Mouse (Mus musculus): Measurements from ENCODE around the gene Ralgapa2. TPM values are rescaled to one million over a fixed set of nuclear protein-coding genes. Genes with fewer than 3 reads are reported as not detected.

Ralgapa2 gene
- polyA plus RNA-seq, 1 experiment from 2014 or later, result 7.4 TPM

GRCm38 (mm10) chr2:146326654-146327053, 185.5 kb downstream of the Ralgapa2 start:
- WGBS, result 94% methylated on average over 1 of the region's 1 CpGs
- Histone ChIP-seq H3K9me3 (ENCODE audit: control insufficient read depth, low read length) (no peaks in the 10 kb centered on the region), H3K9ac (ENCODE audit: low read length) (no peak overlapping the region), H3K27me3 (ENCODE audit: control insufficient read depth, insufficient read depth, low read length) (no peaks in the 10 kb centered on the region), H3K4me1 (ENCODE audit: control insufficient read depth, insufficient read depth, low read length) (peaks cover 12% of the 10 kb centered on the region; the same call in 1 of the 2 replicates), H3K27ac (replicated peaks; ENCODE audit: low read depth, low read length) (no peak overlapping the region), H3K4me3 (ENCODE audit: low read depth, low read length) (no peak overlapping the region), H3K4me2 (ENCODE audit: low read depth, severe bottlenecking) (no peak overlapping the region), H3K36me3 (ENCODE audit: control insufficient read depth, insufficient read depth, low read length) (no peaks in the 10 kb centered on the region)
- no peak for DNase-seq (ENCODE audit: low spot score)
- no peak for ATAC-seq (ENCODE audit: insufficient number of reproducible peaks, low FRiP score, low TSS enrichment, low read depth)

DNA sequence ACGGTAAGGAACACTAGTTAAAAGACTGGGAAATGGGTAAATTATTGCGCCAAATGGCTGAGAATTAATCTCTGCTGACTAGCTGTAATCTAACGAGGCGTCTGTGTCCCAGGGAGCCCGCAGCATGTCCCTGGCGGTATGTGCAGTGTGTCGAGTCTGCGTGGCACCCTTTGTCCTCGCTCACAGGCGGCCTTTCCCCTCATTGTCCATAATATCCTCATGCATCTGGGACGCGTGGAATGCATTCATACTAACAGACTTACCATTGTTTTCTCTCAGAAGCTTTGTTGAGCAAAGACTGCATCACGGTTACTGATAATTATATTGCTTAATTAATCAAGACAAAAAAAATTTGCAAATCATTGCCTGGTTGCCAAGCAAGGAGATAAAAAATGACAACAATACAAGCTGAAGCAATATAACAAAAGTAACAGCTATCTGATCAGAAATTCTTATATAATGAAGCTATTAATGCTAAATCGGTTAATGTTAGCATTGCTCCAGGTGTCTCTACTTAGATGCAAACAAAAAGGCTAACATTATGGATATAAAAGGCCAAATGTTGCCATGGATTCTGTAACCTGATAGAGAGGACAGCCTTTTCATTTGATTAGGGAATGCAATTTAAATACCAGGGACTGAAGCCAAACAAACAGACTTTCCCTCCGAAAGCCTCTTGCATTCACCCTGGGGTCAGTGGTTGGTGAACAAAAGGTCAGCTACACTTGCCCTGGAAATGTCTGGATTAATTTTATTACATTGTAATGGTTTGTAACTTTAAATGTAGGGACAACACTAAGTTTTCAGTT, 187.0 kb downstream of the Ralgapa2 start:
- no peaks in the 10 kb centered on the region for H3K27me3 ChIP-seq (ENCODE audit: control insufficient read depth, insufficient read depth, low read length)
- H3K4me1 ChIP-seq (ENCODE audit: control insufficient read depth, insufficient read depth, low read length), result no peaks in the 10 kb centered on the region

GRCm38 (mm10) chr2:146324140-146324906, 187.8 kb downstream of the Ralgapa2 start:
- Histone ChIP-seq H3K9me3 (ENCODE audit: control insufficient read depth, low read length) (no peaks in the 10 kb centered on the region), H3K36me3 (ENCODE audit: control insufficient read depth, insufficient read depth, low read length) (no peaks in the 10 kb centered on the region), H3K4me2 (ENCODE audit: low read depth, severe bottlenecking) (no peak overlapping the region), H3K27ac (replicated peaks; ENCODE audit: low read depth, low read length) (no peak overlapping the region), H3K4me3 (ENCODE audit: low read depth, low read length) (no peak overlapping the region), H3K27me3 (ENCODE audit: control insufficient read depth, insufficient read depth, low read length) (no peaks in the 10 kb centered on the region), H3K4me1 (ENCODE audit: control insufficient read depth, insufficient read depth, low read length) (no peaks in the 10 kb centered on the region), H3K9ac (ENCODE audit: low read length) (no peak overlapping the region)
- 89% methylated on average over 3 of the region's 3 CpGs for WGBS
- DNase-seq (ENCODE audit: low spot score) (no peak), ATAC-seq (ENCODE audit: insufficient number of reproducible peaks, low FRiP score, low TSS enrichment, low read depth) (no peak)

More for the DNA sequence above, 187.0 kb downstream of the Ralgapa2 start:
- no peaks in the 10 kb centered on the region for H3K36me3 ChIP-seq (ENCODE audit: control insufficient read depth, insufficient read depth, low read length)
- H3K9ac ChIP-seq (ENCODE audit: low read length), result no peak overlapping the region
- ATAC-seq (ENCODE audit: insufficient number of reproducible peaks, low FRiP score, low TSS enrichment, low read depth) (no peak), DNase-seq (ENCODE audit: low spot score) (no peak)
- no peak overlapping the region for H3K27ac ChIP-seq (replicated peaks; ENCODE audit: low read depth, low read length)
- no peak overlapping the region for H3K4me3 ChIP-seq (ENCODE audit: low read depth, low read length)
- H3K9me3 ChIP-seq (ENCODE audit: control insufficient read depth, low read length), result no peaks in the 10 kb centered on the region
- WGBS, result 58% methylated on average over 15 of the region's 15 CpGs
- H3K4me2 ChIP-seq (ENCODE audit: low read depth, severe bottlenecking), result no peak overlapping the region

DNA sequence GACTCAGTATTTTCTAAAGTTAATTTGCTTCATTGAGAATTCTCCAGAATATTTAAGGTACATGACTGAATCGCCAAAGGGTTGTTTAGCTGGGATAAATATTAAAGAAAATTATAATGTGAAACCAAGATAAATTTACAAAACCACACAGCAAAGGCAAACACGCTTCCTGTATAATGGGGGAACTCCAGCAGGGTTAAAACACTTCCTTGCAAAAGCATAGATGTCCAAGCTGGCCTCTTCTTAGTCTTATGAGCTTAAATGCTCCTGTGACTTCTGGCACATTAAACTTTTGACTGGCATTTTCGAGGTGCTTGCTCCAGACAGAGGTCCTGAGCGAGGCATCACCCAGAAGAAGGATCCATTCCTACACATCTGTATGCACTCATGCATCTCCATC, 188.6 kb downstream of the Ralgapa2 start:
- WGBS, result 86% methylated on average over 4 of the region's 4 CpGs
- H3K4me2 ChIP-seq (ENCODE audit: low read depth, severe bottlenecking), result no peak overlapping the region

GRCm38 (mm10) chr2:146322770-146323169, 189.4 kb downstream of the Ralgapa2 start:
- no peak for ATAC-seq (ENCODE audit: insufficient number of reproducible peaks, low FRiP score, low TSS enrichment, low read depth)
- whole genome bisulfite sequencing, result 65% methylated on average over 2 of the region's 2 CpGs

More for the DNA sequence above, 188.6 kb downstream of the Ralgapa2 start:
- Histone ChIP-seq H3K27me3 (ENCODE audit: control insufficient read depth, insufficient read depth, low read length) (no peaks in the 10 kb centered on the region), H3K4me3 (ENCODE audit: low read depth, low read length) (no peak overlapping the region), H3K9me3 (ENCODE audit: control insufficient read depth, low read length) (no peaks in the 10 kb centered on the region), H3K27ac (replicated peaks; ENCODE audit: low read depth, low read length) (no peak overlapping the region), H3K9ac (ENCODE audit: low read length) (no peak overlapping the region), H3K36me3 (ENCODE audit: control insufficient read depth, insufficient read depth, low read length) (no peaks in the 10 kb centered on the region), H3K4me1 (ENCODE audit: control insufficient read depth, insufficient read depth, low read length) (no peaks in the 10 kb centered on the region)
- DNase-seq (ENCODE audit: low spot score) (no peak), ATAC-seq (ENCODE audit: insufficient number of reproducible peaks, low FRiP score, low TSS enrichment, low read depth) (no peak)

GRCm38 (mm10) chr2:146322019-146322418, 190.1 kb downstream of the Ralgapa2 start:
- DNase-seq (ENCODE audit: low spot score) (no peak), ATAC-seq (ENCODE audit: insufficient number of reproducible peaks, low FRiP score, low TSS enrichment, low read depth) (no peak)
- Histone ChIP-seq H3K4me1 (ENCODE audit: control insufficient read depth, insufficient read depth, low read length) (no peaks in the 10 kb centered on the region), H3K4me3 (ENCODE audit: low read depth, low read length) (no peak overlapping the region), H3K9ac (ENCODE audit: low read length) (no peak overlapping the region), H3K27ac (replicated peaks; ENCODE audit: low read depth, low read length) (no peak overlapping the region), H3K27me3 (ENCODE audit: control insufficient read depth, insufficient read depth, low read length) (no peaks in the 10 kb centered on the region), H3K36me3 (ENCODE audit: control insufficient read depth, insufficient read depth, low read length) (no peaks in the 10 kb centered on the region), H3K9me3 (ENCODE audit: control insufficient read depth, low read length) (no peaks in the 10 kb centered on the region), H3K4me2 (ENCODE audit: low read depth, severe bottlenecking) (no peak overlapping the region)
- WGBS, result 88% methylated on average over 2 of the region's 2 CpGs

More at GRCm38 (mm10) chr2:146322770-146323169, 189.4 kb downstream of the Ralgapa2 start:
- no peak for DNase-seq (ENCODE audit: low spot score)
- H3K4me3 ChIP-seq (ENCODE audit: low read depth, low read length), result no peak overlapping the region
- H3K27ac ChIP-seq (replicated peaks; ENCODE audit: low read depth, low read length), result no peak overlapping the region
- no peak overlapping the region for H3K4me2 ChIP-seq (ENCODE audit: low read depth, severe bottlenecking)
- H3K9ac ChIP-seq (ENCODE audit: low read length), result no peak overlapping the region
- H3K27me3 ChIP-seq (ENCODE audit: control insufficient read depth, insufficient read depth, low read length), result no peaks in the 10 kb centered on the region
- H3K9me3 ChIP-seq (ENCODE audit: control insufficient read depth, low read length), result no peaks in the 10 kb centered on the region
- no peaks in the 10 kb centered on the region for H3K4me1 ChIP-seq (ENCODE audit: control insufficient read depth, insufficient read depth, low read length)
- H3K36me3 ChIP-seq (ENCODE audit: control insufficient read depth, insufficient read depth, low read length), result no peaks in the 10 kb centered on the region

DNA sequence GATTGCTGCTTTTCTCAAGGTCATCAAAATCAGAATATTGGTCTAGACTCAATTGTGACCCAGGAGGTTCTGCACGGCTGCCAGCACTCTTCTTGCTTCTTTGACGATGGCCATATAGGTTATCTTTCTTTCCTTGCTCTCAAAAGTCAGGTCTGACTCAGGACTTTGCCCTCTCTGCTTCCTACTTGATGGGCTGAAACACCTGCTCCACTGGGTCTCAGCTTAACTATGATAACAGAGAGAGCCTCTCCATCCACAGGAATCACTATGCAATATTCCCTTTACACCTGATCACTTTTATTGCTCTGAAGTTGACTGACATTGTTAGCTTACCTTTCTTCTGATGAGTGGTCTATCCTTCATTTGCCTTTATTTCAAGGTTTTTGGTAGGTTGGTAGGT, 191.5 kb downstream of the Ralgapa2 start:
- H3K4me1 ChIP-seq (ENCODE audit: control insufficient read depth, insufficient read depth, low read length), result no peaks in the 10 kb centered on the region
- H3K9ac ChIP-seq (ENCODE audit: low read length), result no peak overlapping the region
- no peak for ATAC-seq (ENCODE audit: insufficient number of reproducible peaks, low FRiP score, low TSS enrichment, low read depth)
- no peaks in the 10 kb centered on the region for H3K36me3 ChIP-seq (ENCODE audit: control insufficient read depth, insufficient read depth, low read length)
- DNase-seq (ENCODE audit: low spot score), result no peak
- no peaks in the 10 kb centered on the region for H3K27me3 ChIP-seq (ENCODE audit: control insufficient read depth, insufficient read depth, low read length)
- H3K4me2 ChIP-seq (ENCODE audit: low read depth, severe bottlenecking), result no peak overlapping the region
- no peak overlapping the region for H3K4me3 ChIP-seq (ENCODE audit: low read depth, low read length)
- no peaks in the 10 kb centered on the region for H3K9me3 ChIP-seq (ENCODE audit: control insufficient read depth, low read length)
- 93% methylated on average over 2 of the region's 2 CpGs for WGBS
- H3K27ac ChIP-seq (replicated peaks; ENCODE audit: low read depth, low read length), result no peak overlapping the region

DNA sequence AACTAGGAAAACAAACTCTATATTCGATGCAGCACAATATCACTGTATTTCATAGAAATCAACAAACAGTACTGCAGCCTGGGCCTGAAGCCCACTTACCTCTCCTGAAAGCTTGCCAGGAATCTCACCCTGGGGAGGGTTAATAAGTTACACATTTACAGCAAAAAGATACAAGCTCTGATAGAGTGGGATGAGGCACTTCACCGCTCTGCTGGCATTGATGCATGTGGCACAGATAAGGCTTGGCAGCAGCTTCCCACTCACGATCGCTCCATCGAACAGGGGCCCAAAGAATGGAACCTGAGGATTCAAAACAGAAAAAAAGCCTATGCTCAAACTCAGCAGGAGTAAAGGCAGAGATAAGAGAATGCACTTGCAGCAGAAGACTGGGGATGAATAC, 197.4 kb downstream of the Ralgapa2 start:
- Histone ChIP-seq H3K27ac (replicated peaks; ENCODE audit: low read depth, low read length) (no peak overlapping the region), H3K27me3 (ENCODE audit: control insufficient read depth, insufficient read depth, low read length) (no peaks in the 10 kb centered on the region), H3K36me3 (ENCODE audit: control insufficient read depth, insufficient read depth, low read length) (no peaks in the 10 kb centered on the region), H3K9me3 (ENCODE audit: control insufficient read depth, low read length) (no peaks in the 10 kb centered on the region), H3K4me3 (ENCODE audit: low read depth, low read length) (no peak overlapping the region), H3K9ac (ENCODE audit: low read length) (no peak overlapping the region), H3K4me1 (ENCODE audit: control insufficient read depth, insufficient read depth, low read length) (no peaks in the 10 kb centered on the region), H3K4me2 (ENCODE audit: low read depth, severe bottlenecking) (no peak overlapping the region)
- 89% methylated on average over 5 of the region's 5 CpGs for WGBS
- DNase-seq (ENCODE audit: low spot score) (no peak), ATAC-seq (ENCODE audit: insufficient number of reproducible peaks, low FRiP score, low TSS enrichment, low read depth) (no peak)
